Mouse (Mus musculus) heart, postnatal 0 days (tissue): ENCODE results near the gene Dot1l. TPM values are rescaled to one million over a fixed set of nuclear protein-coding genes. Genes with fewer than 3 reads are reported as not detected.

Experiments
- ATAC-seq: fragments of 200-750 bp; cut with Nextera tagmentation; 2 replicates; pipeline ENCODE4 v1.8.0; 2017; ENCODE audit warnings: low read depth, moderate number of reproducible peaks, moderate library complexity; ENCODE audit not compliant: insufficient read depth
- DNase-seq: peaks from one replicate; pipeline ENCODE4 v3.0.0-alpha.2; 2016; ENCODE audit warnings: low spot score
- H3K27ac ChIP-seq: fragments of 300-500 bp; sonication (generic); 2 replicates; pipeline ENCODE4 v1.5.1; 2014; ENCODE audit warnings: low read depth, mild to moderate bottlenecking
- H3K27me3 ChIP-seq: fragments of 300-500 bp; sonication (generic); 2 replicates; pipeline ENCODE4 v1.6.1; 2014; ENCODE audit warnings: low read length, mixed read lengths; ENCODE audit not compliant: control insufficient read depth, insufficient read depth
- H3K36me3 ChIP-seq: fragments of 300-500 bp; sonication (generic); replicated peaks from 2 replicates; pipeline ENCODE4 v1.6.1; 2014; ENCODE audit warnings: low read length, mixed read lengths; ENCODE audit not compliant: control insufficient read depth, insufficient read depth
- H3K4me1 ChIP-seq: fragments of 300-500 bp; sonication (generic); 2 replicates; pipeline ENCODE4 v1.6.1; 2014; ENCODE audit warnings: antibody characterized with exemption; ENCODE audit not compliant: control insufficient read depth, insufficient read depth
- H3K4me2 ChIP-seq: fragments of 300-500 bp; sonication (generic); 2 replicates; pipeline ENCODE4 v1.6.1; 2014; ENCODE audit warnings: low read depth, mild to moderate bottlenecking, low read length, moderate library complexity
- H3K4me3 ChIP-seq: fragments of 300-500 bp; sonication (generic); 2 replicates; pipeline ENCODE4 v1.5.1; 2014; ENCODE audit warnings: low read depth, low read length
- H3K9ac ChIP-seq: fragments of 300-500 bp; sonication (generic); replicated peaks from 2 replicates; pipeline ENCODE4 v1.6.1; 2014; ENCODE audit warnings: low read depth, low read length, mixed read lengths
- H3K9me3 ChIP-seq: fragments of 300-500 bp; sonication (generic); replicated peaks from 2 replicates; pipeline ENCODE4 v1.6.1; 2016; ENCODE audit warnings: low read length; ENCODE audit not compliant: control insufficient read depth
- CTCF ChIP-seq: IDR thresholded peaks from 2 replicates; pipeline ENCODE4 v1.5.1; 2016; ENCODE audit warnings: antibody characterized with exemption, control low read depth, low read depth
- EP300 ChIP-seq: IDR thresholded peaks from 2 replicates; pipeline ENCODE4 v1.6.1; 2016; ENCODE audit warnings: antibody characterized with exemption, low read depth
- WGBS: fragments of 180-500 bp; shearing (Covaris S2); extraction: QIAGEN DNeasy Blood & Tissue Kit; methylation state at CpG from one replicate; pipeline ENCODE4 v1.1.7; 2014; 5-methylcytosine and 5-hydroxymethylcytosine counted together
- polyA plus RNA-seq: library from polyadenylated mRNA; unstranded; fragments of >200 nt; fragmentation: Nextera tagmentation; extraction: Ambion mirVana; gene quantifications from 2 replicates; pipeline ENCODE4 v1.2.1, GENCODE M21; 2015
- total RNA-seq: library from RNA; depleted of rRNA; stranded (reverse); fragments of >200 nt; gene quantifications from 2 replicates; pipeline ENCODE4 v1.2.3, GENCODE M21; 2014; ENCODE audit warnings: low replicate concordance

The Dot1l gene
- total and polyA plus RNA-seq, 2 experiments from 2014 or later, result 14.0 to 19.4 TPM

GRCm38 (mm10) chr10:80808099-80808984, 53.3 kb downstream of the Dot1l start:
- Histone ChIP-seq H3K27me3 (no peaks in the 10 kb centered on the region), H3K4me1 (peaks cover 35% of the 10 kb centered on the region; the same call in 1 of the 2 replicates), H3K4me2 (peak overlapping the region; percentile 95), H3K9me3 (no peaks in the 10 kb centered on the region), H3K27ac (0 out of 2 replicates have a peak overlapping the region, but pooled peaks have one; percentile 70), H3K9ac (peak overlapping the region; percentile 31; the same call in 1 of the 2 replicates), H3K4me3 (0 out of 2 replicates have a peak overlapping the region, but pooled peaks have one; percentile 0), H3K36me3 (peaks cover 15% of the 10 kb centered on the region)
- no peak for TF ChIP-seq EP300
- no peak for TF ChIP-seq CTCF
- ATAC-seq (no peak), DNase-seq (no peak)
- WGBS, result 28% methylated on average over 40 of the region's 40 CpGs

DNA sequence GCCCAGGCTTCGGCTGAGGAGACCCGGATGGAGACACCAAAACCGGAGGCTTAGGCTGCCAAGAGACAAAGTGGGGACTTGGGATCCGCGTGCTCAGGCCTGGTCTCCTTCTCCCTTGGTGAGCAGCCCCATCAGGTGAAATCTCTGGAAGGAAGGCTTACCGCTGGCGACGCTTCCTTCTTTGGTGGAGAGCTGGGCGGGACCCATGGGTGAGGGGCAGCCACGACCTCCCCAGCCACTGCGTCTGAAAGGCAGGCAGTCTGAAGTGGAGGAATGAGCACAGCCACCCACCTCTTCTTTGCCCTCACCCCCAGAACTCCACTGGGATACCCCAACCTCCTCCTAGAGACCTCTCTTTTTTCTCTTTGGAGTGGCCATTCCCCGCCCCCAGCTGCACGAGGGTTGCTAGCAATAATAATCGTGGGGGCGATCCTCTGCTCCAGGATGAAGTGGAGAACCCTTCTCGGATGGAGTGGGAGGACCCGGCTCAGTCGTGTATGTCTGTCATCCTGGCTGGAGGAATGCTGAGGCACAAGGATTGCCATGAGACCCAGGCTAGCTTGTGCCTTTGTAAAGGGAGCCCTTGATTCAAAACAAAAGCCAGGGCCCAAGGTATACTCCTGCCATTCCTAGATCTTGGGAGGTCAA, 54.1 kb downstream of the Dot1l start:
- 9% methylated on average over 18 of the region's 18 CpGs for WGBS
- ATAC-seq, result no peak
- no peaks in the 10 kb centered on the region for H3K27me3 ChIP-seq
- peak overlapping the region; percentile 95 for H3K4me2 ChIP-seq
- peaks cover 35% of the 10 kb centered on the region; the same call in 1 of the 2 replicates for H3K4me1 ChIP-seq
- H3K9me3 ChIP-seq, result no peaks in the 10 kb centered on the region
- H3K9ac ChIP-seq, result peak overlapping the region; percentile 31; the same call in 1 of the 2 replicates
- H3K27ac ChIP-seq, result no peak overlapping the region
- H3K36me3 ChIP-seq, result peaks cover 8% of the 10 kb centered on the region
- DNase-seq, result no peak
- no peak overlapping the region for H3K4me3 ChIP-seq
- TF ChIP-seq EP300 (no peak), CTCF (no peak)

- Histone ChIP-seq H3K27ac (no peak overlapping the region), H3K27me3 (no peaks in the 10 kb centered on the region), H3K9ac (peak overlapping the region; percentile 40; the same call in 1 of the 2 replicates), H3K9me3 (no peaks in the 10 kb centered on the region), H3K4me1 (peaks cover 35% of the 10 kb centered on the region; the same call in 1 of the 2 replicates), H3K4me2 (peak overlapping the region; percentile 54), H3K36me3 (no peaks in the 10 kb centered on the region), H3K4me3 (peak overlapping the region; percentile 21; the same call in 1 of the 2 replicates)
- TF ChIP-seq CTCF, result no peak
- TF ChIP-seq EP300, result no peak
- ATAC-seq (no peak), DNase-seq (no peak)
- WGBS, result 6% methylated on average over 19 of the region's 20 CpGs
Observed at GRCm38 (mm10) chr10:80810084-80810483, 55.1 kb downstream of the Dot1l start.

GRCm38 (mm10) chr10:80812391-80813041, 57.5 kb downstream of the Dot1l start:
- no peak overlapping the region for H3K4me3 ChIP-seq
- H3K9me3 ChIP-seq, result no peaks in the 10 kb centered on the region
- 0 out of 2 replicates have a peak, but pooled peaks cover 25% of the 10 kb centered on the region for H3K4me1 ChIP-seq
- H3K36me3 ChIP-seq, result no peaks in the 10 kb centered on the region
- peak overlapping the region; percentile 36; the same call in 1 of the 2 replicates for H3K9ac ChIP-seq
- no peak overlapping the region for H3K27ac ChIP-seq
- DNase-seq, result no peak
- H3K4me2 ChIP-seq, result no peak overlapping the region
- TF ChIP-seq EP300 (no peak), CTCF (no peak)
- no peaks in the 10 kb centered on the region for H3K27me3 ChIP-seq
- ATAC-seq, result no peak
- WGBS, result 36% methylated on average over 5 of the region's 5 CpGs

- 0 out of 2 replicates have a peak, but pooled peaks cover 19% of the 10 kb centered on the region for H3K4me1 ChIP-seq
- DNase-seq, result no peak
- no peak within 1 kb of the TSS for H3K27ac ChIP-seq
- peak within 1 kb of the TSS; percentile 36; the same call in 1 of the 2 replicates for H3K9ac ChIP-seq
- H3K36me3 ChIP-seq, result no peaks in the 10 kb centered on the region
- no peak within 1 kb of the TSS for H3K4me3 ChIP-seq
- no peaks in the 10 kb centered on the region for H3K9me3 ChIP-seq
- H3K27me3 ChIP-seq, result no peaks in the 10 kb centered on the region
- 82% methylated on average over 4 of the region's 4 CpGs for WGBS
- no peak within 1 kb of the TSS for H3K4me2 ChIP-seq
- ATAC-seq, result no peak
- no peak for TF ChIP-seq CTCF
- no peak for TF ChIP-seq EP300
Observed at GRCm38 (mm10) chr10:80813366-80813765, 58.4 kb downstream of the Dot1l start, which contains the start of gene Jsrp1. TSS of gene Jsrp1 (minus strand) at chr10:80813498.
